Mouse (Mus musculus): Measurements from ENCODE around the gene Tbc1d8. TPM values are rescaled to one million over a fixed set of nuclear protein-coding genes. Genes with fewer than 3 reads are reported as not detected.

Gene Tbc1d8
- polyA plus RNA-seq, 1 experiment, result 5.1 TPM

- Histone ChIP-seq H3K4me1 (ENCODE audit: control insufficient read depth, insufficient read depth, low read length) (no peaks in the 10 kb centered on the region), H3K27me3 (replicated peaks; ENCODE audit: control insufficient read depth, insufficient read depth, low read length) (no peaks in the 10 kb centered on the region), H3K27ac (ENCODE audit: insufficient read depth, low read depth, low read length) (no peak overlapping the region), H3K36me3 (ENCODE audit: control insufficient read depth, insufficient read depth, low read length) (no peaks in the 10 kb centered on the region), H3K4me3 (ENCODE audit: insufficient read depth, low read depth, low read length) (no peak overlapping the region)
- 87% methylated on average over 5 of the region's 5 CpGs for WGBS
- TF ChIP-seq CTCF (conservative IDR thresholded peaks at IDR 0.05; ENCODE audit: insufficient read depth, insufficient read length, low read depth, low read length) (no peak), POLR2A (IDR thresholded peaks at IDR 0.05; ENCODE audit: low read depth, low read length) (no peak)
- no peak for DNase-seq
Measured at GRCm38 (mm10) chr1:39446178-39446577, 32.4 kb downstream of the Tbc1d8 start.

GRCm38 (mm10) chr1:39445303-39446050 lies 33.1 kb downstream of the Tbc1d8 start:
- no peak overlapping the region for H3K27ac ChIP-seq (ENCODE audit: insufficient read depth, low read depth, low read length)
- H3K36me3 ChIP-seq (ENCODE audit: control insufficient read depth, insufficient read depth, low read length), result no peaks in the 10 kb centered on the region
- H3K4me3 ChIP-seq (ENCODE audit: insufficient read depth, low read depth, low read length), result no peak overlapping the region
- H3K4me1 ChIP-seq (ENCODE audit: control insufficient read depth, insufficient read depth, low read length), result no peaks in the 10 kb centered on the region
- DNase-seq, result no peak
- TF ChIP-seq POLR2A (IDR thresholded peaks at IDR 0.05; ENCODE audit: low read depth, low read length), result no peak
- TF ChIP-seq CTCF (conservative IDR thresholded peaks at IDR 0.05; ENCODE audit: insufficient read depth, insufficient read length, low read depth, low read length), result no peak
- no peaks in the 10 kb centered on the region for H3K27me3 ChIP-seq (replicated peaks; ENCODE audit: control insufficient read depth, insufficient read depth, low read length)
- 75% methylated on average over 20 of the region's 20 CpGs for whole genome bisulfite sequencing

GRCm38 (mm10) chr1:39443764-39444163 lies 34.8 kb downstream of the Tbc1d8 start:
- TF ChIP-seq POLR2A (IDR thresholded peaks at IDR 0.05; ENCODE audit: low read depth, low read length) (no peak), CTCF (conservative IDR thresholded peaks at IDR 0.05; ENCODE audit: insufficient read depth, insufficient read length, low read depth, low read length) (no peak)
- WGBS, result 63% methylated on average over 8 of the region's 8 CpGs

GRCm38 (mm10) chr1:39441686-39442085 lies 36.9 kb downstream of the Tbc1d8 start:
- WGBS, result 80% methylated on average over 6 of the region's 6 CpGs
- no peak for DNase-seq
- H3K27ac ChIP-seq (ENCODE audit: insufficient read depth, low read depth, low read length), result no peak overlapping the region
- no peaks in the 10 kb centered on the region for H3K36me3 ChIP-seq (ENCODE audit: control insufficient read depth, insufficient read depth, low read length)
- no peaks in the 10 kb centered on the region for H3K4me1 ChIP-seq (ENCODE audit: control insufficient read depth, insufficient read depth, low read length)
- no peaks in the 10 kb centered on the region for H3K27me3 ChIP-seq (replicated peaks; ENCODE audit: control insufficient read depth, insufficient read depth, low read length)
- TF ChIP-seq CTCF (conservative IDR thresholded peaks at IDR 0.05; ENCODE audit: insufficient read depth, insufficient read length, low read depth, low read length) (no peak), POLR2A (IDR thresholded peaks at IDR 0.05; ENCODE audit: low read depth, low read length) (no peak)
- H3K4me3 ChIP-seq (ENCODE audit: insufficient read depth, low read depth, low read length), result no peak overlapping the region

More at GRCm38 (mm10) chr1:39443764-39444163, 34.8 kb downstream of the Tbc1d8 start:
- no peak for DNase-seq
- no peaks in the 10 kb centered on the region for H3K36me3 ChIP-seq (ENCODE audit: control insufficient read depth, insufficient read depth, low read length)
- no peaks in the 10 kb centered on the region for H3K27me3 ChIP-seq (replicated peaks; ENCODE audit: control insufficient read depth, insufficient read depth, low read length)
- no peak overlapping the region for H3K27ac ChIP-seq (ENCODE audit: insufficient read depth, low read depth, low read length)
- no peaks in the 10 kb centered on the region for H3K4me1 ChIP-seq (ENCODE audit: control insufficient read depth, insufficient read depth, low read length)
- H3K4me3 ChIP-seq (ENCODE audit: insufficient read depth, low read depth, low read length), result no peak overlapping the region

GRCm38 (mm10) chr1:39439661-39440548 lies 38.6 kb downstream of the Tbc1d8 start:
- TF ChIP-seq POLR2A (IDR thresholded peaks at IDR 0.05; ENCODE audit: low read depth, low read length) (no peak), CTCF (conservative IDR thresholded peaks at IDR 0.05; ENCODE audit: insufficient read depth, insufficient read length, low read depth, low read length) (no peak)
- DNase-seq, result no peak
- H3K36me3 ChIP-seq (ENCODE audit: control insufficient read depth, insufficient read depth, low read length), result no peaks in the 10 kb centered on the region
- H3K27ac ChIP-seq (ENCODE audit: insufficient read depth, low read depth, low read length), result no peak overlapping the region
- 81% methylated on average over 12 of the region's 12 CpGs for WGBS
- no peak overlapping the region for H3K4me3 ChIP-seq (ENCODE audit: insufficient read depth, low read depth, low read length)
- H3K4me1 ChIP-seq (ENCODE audit: control insufficient read depth, insufficient read depth, low read length), result no peaks in the 10 kb centered on the region
- no peaks in the 10 kb centered on the region for H3K27me3 ChIP-seq (replicated peaks; ENCODE audit: control insufficient read depth, insufficient read depth, low read length)

- no peaks in the 10 kb centered on the region for H3K4me1 ChIP-seq (ENCODE audit: control insufficient read depth, insufficient read depth, low read length)
- no peak overlapping the region for H3K27ac ChIP-seq (ENCODE audit: insufficient read depth, low read depth, low read length)
- H3K4me3 ChIP-seq (ENCODE audit: insufficient read depth, low read depth, low read length), result no peak overlapping the region
- DNase-seq, result no peak
- TF ChIP-seq POLR2A (IDR thresholded peaks at IDR 0.05; ENCODE audit: low read depth, low read length), result no peak
- no peak for TF ChIP-seq CTCF (conservative IDR thresholded peaks at IDR 0.05; ENCODE audit: insufficient read depth, insufficient read length, low read depth, low read length)
- no peaks in the 10 kb centered on the region for H3K36me3 ChIP-seq (ENCODE audit: control insufficient read depth, insufficient read depth, low read length)
- H3K27me3 ChIP-seq (replicated peaks; ENCODE audit: control insufficient read depth, insufficient read depth, low read length), result no peaks in the 10 kb centered on the region
Measured at GRCm38 (mm10) chr1:39438629-39439028, 39.9 kb downstream of the Tbc1d8 start.

- Histone ChIP-seq H3K27me3 (replicated peaks; ENCODE audit: control insufficient read depth, insufficient read depth, low read length) (no peaks in the 10 kb centered on the region), H3K4me3 (ENCODE audit: insufficient read depth, low read depth, low read length) (no peak overlapping the region), H3K27ac (ENCODE audit: insufficient read depth, low read depth, low read length) (no peak overlapping the region), H3K36me3 (ENCODE audit: control insufficient read depth, insufficient read depth, low read length) (no peaks in the 10 kb centered on the region), H3K4me1 (ENCODE audit: control insufficient read depth, insufficient read depth, low read length) (no peaks in the 10 kb centered on the region)
- WGBS, result 92% methylated on average over 6 of the region's 6 CpGs
- TF ChIP-seq POLR2A (IDR thresholded peaks at IDR 0.05; ENCODE audit: low read depth, low read length) (no peak), CTCF (conservative IDR thresholded peaks at IDR 0.05; ENCODE audit: insufficient read depth, insufficient read length, low read depth, low read length) (no peak)
- DNase-seq, result no peak
Measured at GRCm38 (mm10) chr1:39434264-39434663, 44.3 kb downstream of the Tbc1d8 start.

All from kidney, adult 2 months (tissue).